Mouse (Mus musculus) leukemia stem cell, adult 10-12 weeks (primary cell): ENCODE measurements around the gene Acot11. TPM values are rescaled to one million over a fixed set of nuclear protein-coding genes. Genes with fewer than 3 reads are reported as not detected.

ENCODE experiments used
- polyA plus RNA-seq: library from polyadenylated mRNA; stranded (reverse); fragments of >175 nt; gene quantifications from 2 replicates; pipeline ENCODE4 v1.2.3, GENCODE M21; 2012; ENCODE audit warnings: low replicate concordance

Acot11 gene
- polyA plus RNA-seq = 0.84 and 4.1 TPM in 2 replicates

GRCm38 (mm10) chr4:106804910-106805274 is at the start of gene Acot11:
TSS of gene Acot11 (minus strand) at chr4:106804998.

GRCm38 (mm10) chr4:106733636-106734035 is 71.2 kb downstream of the Acot11 start, which contains the start of gene Fam151a:
TSS of gene Fam151a (plus strand) at chr4:106733889.

GRCm38 (mm10) chr4:106730814-106731213 is 74.0 kb downstream of the Acot11 start, which contains the start of gene Mroh7:
TSS of gene Mroh7 (minus strand) at chr4:106730925.

Other genes starting within 250 kb of the Acot11 start
- gene Dhcr24, start 244.0 kb downstream of the Acot11 start, polyA plus RNA-seq = 14.4 and 29.0 TPM in 2 replicates
- not detected in 2 replicates for gene Lexm, start 187.8 kb downstream of the Acot11 start, polyA plus RNA-seq
- gene Ttc22, start 182.6 kb downstream of the Acot11 start, polyA plus RNA-seq = not detected in 2 replicates
- gene Pars2, start 153.9 kb downstream of the Acot11 start, polyA plus RNA-seq = 1.4 and 4.5 TPM in 2 replicates
- gene Ttc4, start 126.1 kb downstream of the Acot11 start, polyA plus RNA-seq = 2.3 and 15.0 TPM in 2 replicates
- not detected in 2 replicates for gene Mroh7, start 74.1 kb downstream of the Acot11 start, polyA plus RNA-seq
- 0.09 TPM in 1 of 2 replicates, not detected in the other for gene Fam151a, start 71.1 kb downstream of the Acot11 start, polyA plus RNA-seq
- gene Ssbp3, start 105.7 kb upstream of the Acot11 start, polyA plus RNA-seq = 630 and 926 TPM in 2 replicates